In the genomic region with DNA sequence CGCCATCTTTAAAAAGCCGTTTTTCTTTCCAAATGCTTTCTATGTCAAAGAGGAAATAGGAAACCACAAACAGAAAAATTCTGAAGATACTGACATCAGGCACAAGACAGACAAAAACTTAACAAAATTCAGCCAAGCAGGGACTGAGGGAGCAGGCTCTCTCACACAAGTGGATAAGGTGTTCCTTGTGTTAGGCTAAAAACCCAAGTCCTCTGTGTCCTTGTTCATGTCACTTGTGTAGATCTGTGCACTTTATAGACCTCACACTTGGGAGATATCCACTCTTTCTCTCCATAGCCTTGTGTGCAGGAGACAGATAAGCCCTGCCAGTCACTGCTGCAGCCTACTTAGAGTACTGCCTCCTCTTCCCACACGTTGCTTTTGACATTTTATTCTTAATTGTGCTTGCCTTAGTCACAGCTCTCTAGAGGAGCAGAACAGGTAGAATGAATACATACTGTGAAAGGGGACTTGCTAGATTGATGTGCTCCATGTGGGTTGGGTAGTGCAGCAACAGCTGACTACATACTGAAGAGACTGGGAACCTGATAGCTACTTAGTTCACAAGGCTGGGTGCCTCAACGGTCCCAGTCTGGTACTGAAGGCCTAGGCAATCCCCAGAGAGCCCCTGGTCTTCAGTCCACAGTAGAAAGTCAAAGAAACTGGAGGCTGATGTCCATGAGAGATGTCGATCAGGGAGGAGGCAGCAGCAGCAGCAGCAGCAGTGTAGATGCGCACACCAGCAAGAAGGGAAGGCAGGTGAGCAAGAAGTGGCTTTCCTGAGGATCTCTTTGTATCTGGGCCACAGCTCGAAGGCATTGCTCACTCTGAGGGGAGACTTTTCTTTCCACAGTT, we compare ENCODE assay signal across 16 mouse cellular contexts. TPM values are rescaled to one million over a fixed set of nuclear protein-coding genes. Genes with fewer than 3 reads are reported as not detected.
DNase-seq lines count a peak whose midpoint lies in the region; ATAC-seq and TF ChIP-seq lines count a peak whose summit lies in the region.
"Had no signal": no experiment of that assay in that cellular context is flagged by ENCODE, and none has a peak within 500 bp of the region (broad histone marks: within the 10 kb centered on the region; RNA-seq: fewer than 3 reads in every experiment).

No protein-coding gene starts in this region.

- no peak for TF ChIP-seq POLR2A in thymus, adult 2 months (IDR thresholded peaks at IDR 0.05; ENCODE audit: control insufficient read depth, extremely low read depth, insufficient read depth, low read length, poor library complexity)

- peaks cover 18% of the 10 kb centered on the region for H3K36me3 ChIP-seq in thymus, adult 2 months (ENCODE audit: control insufficient read depth, insufficient read depth, low read length)
- no peaks in the 10 kb centered on the region for H3K36me3 ChIP-seq in liver, embryonic 16.5 days (ENCODE audit: control insufficient read depth, insufficient read depth)
- no peaks in the 10 kb centered on the region for H3K36me3 ChIP-seq in hindbrain, embryonic 12.5 days
- H3K36me3 ChIP-seq in forebrain, postnatal 0 days (ENCODE audit: insufficient read depth): no peaks in the 10 kb centered on the region
- H3K36me3 ChIP-seq: heart, embryonic 13.5 days; intestine, embryonic 15.5 days; lung, embryonic 15.5 days; neural tube, embryonic 13.5 days had no signal

- peaks cover 74% of the 10 kb centered on the region for H3K4me1 ChIP-seq in thymus, adult 2 months (replicated peaks; ENCODE audit: control insufficient read depth, insufficient read depth, low read length)
- H3K4me1 ChIP-seq in liver, embryonic 16.5 days (ENCODE audit: control insufficient read depth, low read depth, low read length): peaks cover 4% of the 10 kb centered on the region
- no peaks in the 10 kb centered on the region for H3K4me1 ChIP-seq in hindbrain, embryonic 12.5 days
- H3K4me1 ChIP-seq in forebrain, postnatal 0 days (ENCODE audit: insufficient read depth): no peaks in the 10 kb centered on the region
- H3K4me1 ChIP-seq: intestine, embryonic 15.5 days; lung, embryonic 15.5 days; neural tube, embryonic 13.5 days had no signal

- peak overlapping the region; percentile 97 for H3K27ac ChIP-seq in thymus, adult 2 months (ENCODE audit: control insufficient read depth, insufficient read depth, low read length)
- H3K27ac ChIP-seq in liver, embryonic 16.5 days (ENCODE audit: low read length): peak overlapping the region; percentile 42
- no peak overlapping the region for H3K27ac ChIP-seq in hindbrain, embryonic 12.5 days
- H3K27ac ChIP-seq in forebrain, postnatal 0 days (ENCODE audit: low read depth, low read length): no peak overlapping the region
- H3K27ac ChIP-seq: heart, embryonic 13.5 days; intestine, embryonic 15.5 days; lung, embryonic 15.5 days; neural tube, embryonic 13.5 days had no signal

- no peak overlapping the region for H3K4me3 ChIP-seq in thymus, adult 2 months (ENCODE audit: control insufficient read depth, insufficient read depth, low read length)
- H3K4me3 ChIP-seq in liver, embryonic 16.5 days (ENCODE audit: low read depth, low read length): no peak overlapping the region
- H3K4me3 ChIP-seq in hindbrain, embryonic 12.5 days: no peak overlapping the region
- H3K4me3 ChIP-seq in forebrain, postnatal 0 days (ENCODE audit: low read depth, low read length): no peak overlapping the region
- H3K4me3 ChIP-seq: heart, embryonic 13.5 days; intestine, embryonic 15.5 days; lung, embryonic 15.5 days; neural tube, embryonic 13.5 days had no signal

- no peak overlapping the region for H3K9ac ChIP-seq in liver, embryonic 16.5 days (ENCODE audit: low read depth, low read length)
- no peak overlapping the region for H3K9ac ChIP-seq in hindbrain, embryonic 12.5 days
- H3K9ac ChIP-seq in forebrain, postnatal 0 days: no peak overlapping the region
- H3K9ac ChIP-seq: heart, embryonic 13.5 days; intestine, embryonic 15.5 days; lung, embryonic 15.5 days; neural tube, embryonic 13.5 days had no signal

- no peaks in the 10 kb centered on the region for H3K9me3 ChIP-seq in liver, embryonic 16.5 days (replicated peaks; ENCODE audit: control insufficient read depth, low read length)
- no peaks in the 10 kb centered on the region for H3K9me3 ChIP-seq in hindbrain, embryonic 12.5 days (replicated peaks)
- H3K9me3 ChIP-seq in forebrain, postnatal 0 days (ENCODE audit: low read length): no peaks in the 10 kb centered on the region
- H3K9me3 ChIP-seq: intestine, embryonic 15.5 days; lung, embryonic 15.5 days; neural tube, embryonic 13.5 days had no signal

- peak; percentile 75 for ATAC-seq in liver, embryonic 16.5 days (ENCODE audit: low read depth)
- no peak for ATAC-seq in hindbrain, embryonic 12.5 days (ENCODE audit: low FRiP score)
- ATAC-seq in forebrain, postnatal 0 days: no peak
- ATAC-seq: intestine, embryonic 15.5 days had no signal

- H3K4me2 ChIP-seq in liver, embryonic 16.5 days (ENCODE audit: low read depth, low read length): no peak overlapping the region
- H3K4me2 ChIP-seq in hindbrain, embryonic 12.5 days (replicated peaks): no peak overlapping the region
- no peak overlapping the region for H3K4me2 ChIP-seq in forebrain, postnatal 0 days (ENCODE audit: low read depth)
- H3K4me2 ChIP-seq: heart, embryonic 13.5 days; intestine, embryonic 15.5 days; lung, embryonic 15.5 days; neural tube, embryonic 13.5 days had no signal

- 28% methylated on average over 7 of the region's 7 CpGs for WGBS in thymus, adult 2 months
- 31% methylated on average over 7 of the region's 7 CpGs for WGBS in liver, embryonic 16.5 days (ENCODE audit: insufficient replicate concordance)
- WGBS in hindbrain, embryonic 12.5 days: 87% methylated on average over 7 of the region's 7 CpGs
- 89% methylated on average over 7 of the region's 7 CpGs for WGBS in forebrain, postnatal 0 days

- DNase-seq in thymus, adult 2 months: peak; percentile 43
- no peak for DNase-seq in thymus, adult 18-20 months
- peak; percentile 31 for DNase-seq in c-Kit-positive CD71-positive TER-119-positive erythroid progenitor cells, embryonic 14.5 days (ENCODE audit: low spot score)
- peak; percentile 51 for DNase-seq in thymus, postnatal 4 days
- DNase-seq in ovary, postnatal 36 days (ENCODE audit: low spot score): no peak
- no peak for DNase-seq in forebrain, postnatal 0 days
- DNase-seq: cerebellum, postnatal 14 days; midbrain, embryonic 14.5 days; right cerebral cortex, postnatal 14 days had no signal

- no peaks in the 10 kb centered on the region for H3K27me3 ChIP-seq in thymus, adult 2 months (ENCODE audit: control insufficient read depth, insufficient read depth, low read length)
- no peaks in the 10 kb centered on the region for H3K27me3 ChIP-seq in liver, embryonic 16.5 days (ENCODE audit: control insufficient read depth, insufficient read depth, low read depth, low read length)
- H3K27me3 ChIP-seq in hindbrain, embryonic 12.5 days: no peaks in the 10 kb centered on the region
- H3K27me3 ChIP-seq in forebrain, postnatal 0 days (ENCODE audit: insufficient read depth, low read length): no peaks in the 10 kb centered on the region
- H3K27me3 ChIP-seq: heart, embryonic 13.5 days; neural tube, embryonic 13.5 days had no signal

- no peak for TF ChIP-seq CTCF in thymus, adult 2 months (IDR thresholded peaks at IDR 0.05; ENCODE audit: borderline replicate concordance, control insufficient read depth, extremely low read depth, insufficient read depth, low read length, poor library complexity)
- no peak for TF ChIP-seq CTCF in forebrain, postnatal 0 days (IDR thresholded peaks at IDR 0.05; ENCODE audit: low read depth)

RNA-seq across cellular contexts. Expression of gene Ramp1, which starts 8.4 kb away (rescaled TPM):
- polyA plus RNA-seq in thymus, adult 2 months (2012; rRNA removed): 261 and 288 TPM in 2 replicates
- 4.9 and 5.2 TPM in 2 replicates for polyA plus RNA-seq in liver, embryonic 16.5 days (2015; fragmentation: Nextera tagmentation; extraction: Ambion mirVana)
- polyA plus RNA-seq in hindbrain, embryonic 12.5 days (2016; fragmentation: Nextera tagmentation; extraction: Ambion mirVana): 0.91 and 1.1 TPM in 2 replicates
- total RNA-seq in forebrain, postnatal 0 days (2014; rRNA removed): 14.4 and 16.8 TPM in 2 replicates
- polyA plus RNA-seq in forebrain, postnatal 0 days (2015; fragmentation: Nextera tagmentation; extraction: Ambion mirVana): 21.3 and 23.2 TPM in 2 replicates

RNA-seq across cellular contexts. Expression of gene Rbm44, which starts 43.1 kb away (rescaled TPM):
- 0.27 and 0.70 TPM in 2 replicates for polyA plus RNA-seq in thymus, adult 2 months (2012; rRNA removed)
- polyA plus RNA-seq in liver, embryonic 16.5 days (2015; fragmentation: Nextera tagmentation; extraction: Ambion mirVana): 0.63 and 0.96 TPM in 2 replicates
- polyA plus RNA-seq in hindbrain, embryonic 12.5 days (2016; fragmentation: Nextera tagmentation; extraction: Ambion mirVana): 0.69 and 1.5 TPM in 2 replicates
- total RNA-seq in forebrain, postnatal 0 days (2014; rRNA removed): 0.29 TPM in 1 of 2 replicates, not detected in the other
- polyA plus RNA-seq in forebrain, postnatal 0 days (2015; fragmentation: Nextera tagmentation; extraction: Ambion mirVana): 0.11 and 0.19 TPM in 2 replicates
- polyA plus RNA-seq: large intestine, adult 2 months had no signal

Comparison
In these comparisons a context has a peak if more than half of its experiments do, and no peak if none do; other contexts are left out.
1. DNase-seq: peak in thymus, adult 2 months (single experiment), c-Kit-positive CD71-positive TER-119-positive erythroid progenitor cells, embryonic 14.5 days (single experiment) and thymus, postnatal 4 days (single experiment); none in thymus, adult 18-20 months (0 of 2), ovary, postnatal 36 days (single experiment) and forebrain, postnatal 0 days (single experiment).
2. H3K27ac ChIP-seq: peak in thymus, adult 2 months (single experiment) and liver, embryonic 16.5 days (single experiment); none in hindbrain, embryonic 12.5 days (single experiment) and forebrain, postnatal 0 days (single experiment).
3. RNA of gene Ramp1, which starts 8.4 kb away (polyA plus RNA-seq): 261 to 288 TPM in thymus, adult 2 months; 21.3 to 23.2 TPM in forebrain, postnatal 0 days, 4.9 to 5.2 TPM in liver, embryonic 16.5 days and 0.91 to 1.1 TPM in hindbrain, embryonic 12.5 days; every median in the first group is over 10 times any median in the second.